Mouse (Mus musculus): Measurements from ENCODE around the gene Crygn.
"Not testable (repeated sequence)": the region's sequence is repeated elsewhere in the genome, so short reads cannot be mapped to it uniquely, and the experiment has no call there.

Gene Crygn

DNA sequence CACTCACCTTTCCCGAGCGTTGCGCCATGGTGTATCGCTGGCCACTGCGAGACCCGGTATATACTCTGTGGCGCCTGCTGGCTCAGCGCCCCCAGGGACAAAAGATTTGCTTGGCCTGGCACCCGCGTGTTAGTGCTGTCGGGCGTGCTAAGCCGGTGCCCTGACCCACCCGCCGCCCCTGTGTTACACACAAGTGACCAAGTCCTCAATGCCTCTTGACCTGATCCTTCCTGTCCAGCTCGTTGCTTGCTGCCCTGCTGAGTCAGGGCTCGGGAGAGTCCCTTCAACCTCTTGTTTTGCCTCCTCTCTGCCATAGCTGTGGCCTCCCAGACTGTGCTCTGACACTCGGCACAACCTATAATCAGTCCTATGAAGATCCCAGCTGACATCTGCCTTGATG is at the start of gene Crygn:
Crygn (minus strand) TSS at position 193 of the 400 bp plus-strand sequence.
- no peak for DNase-seq (ENCODE audit: low spot score in 2 of 2)

GRCm38 (mm10) chr5:24805222-24805621 is 47.4 kb upstream of the Crygn start:
- DNase-seq (ENCODE audit: low spot score in 2 of 2), result no peak

- DNase-seq (ENCODE audit: low spot score in 2 of 2), result no peak
Observed at GRCm38 (mm10) chr5:24804661-24805060, 46.9 kb upstream of the Crygn start.

GRCm38 (mm10) chr5:24801841-24802624 is 44.2 kb upstream of the Crygn start:
- no peak for DNase-seq (ENCODE audit: low spot score in 2 of 2)

GRCm38 (mm10) chr5:24800416-24800815 is 42.6 kb upstream of the Crygn start:
- no peak for DNase-seq (ENCODE audit: low spot score in 2 of 2)

DNA sequence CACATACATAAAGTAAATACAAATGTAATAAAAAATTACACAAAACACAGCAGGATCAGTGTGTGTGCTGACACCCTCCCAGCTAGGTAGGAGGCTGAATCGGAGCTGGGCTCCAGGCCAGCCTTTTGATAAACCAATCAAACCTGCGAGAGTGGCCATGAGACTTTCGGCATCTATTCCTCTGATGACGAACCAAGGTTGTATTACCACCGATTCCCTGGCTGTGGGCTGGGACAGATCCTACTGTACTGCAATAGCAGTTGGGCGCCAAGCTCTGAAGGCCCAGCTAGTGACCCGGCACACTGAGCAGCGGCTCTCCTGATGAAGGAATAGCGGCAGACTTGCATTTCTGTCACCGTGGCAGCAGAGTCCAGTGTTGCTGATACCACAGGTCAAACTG is 40.8 kb upstream of the Crygn start:
- DNase-seq (ENCODE audit: low spot score in 2 of 2), result no peak

GRCm38 (mm10) chr5:24797858-24798257 is 40.0 kb upstream of the Crygn start:
- DNase-seq (ENCODE audit: low spot score in 2 of 2), result no peak

DNA sequence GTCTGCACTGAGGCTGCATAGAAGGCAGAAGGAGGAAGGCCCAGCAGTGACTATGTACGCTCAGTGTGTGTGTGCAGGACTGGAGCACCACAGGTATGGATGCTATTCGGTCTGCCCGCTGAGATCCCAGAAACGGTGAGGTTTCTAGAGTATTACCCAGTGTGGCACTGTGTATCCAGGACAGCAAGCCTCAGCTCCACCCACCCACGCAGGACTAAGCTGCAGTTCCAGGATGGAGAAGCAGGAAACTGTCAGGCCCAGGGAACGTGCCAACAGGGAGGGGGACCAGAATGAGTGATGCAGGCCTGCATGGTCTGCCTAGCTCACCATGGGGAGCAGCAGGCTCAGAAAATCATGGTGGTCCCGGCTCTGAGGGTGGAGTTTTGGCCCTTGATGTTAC is 35.2 kb upstream of the Crygn start:
- no peak for DNase-seq (ENCODE audit: low spot score in 2 of 2)

DNA sequence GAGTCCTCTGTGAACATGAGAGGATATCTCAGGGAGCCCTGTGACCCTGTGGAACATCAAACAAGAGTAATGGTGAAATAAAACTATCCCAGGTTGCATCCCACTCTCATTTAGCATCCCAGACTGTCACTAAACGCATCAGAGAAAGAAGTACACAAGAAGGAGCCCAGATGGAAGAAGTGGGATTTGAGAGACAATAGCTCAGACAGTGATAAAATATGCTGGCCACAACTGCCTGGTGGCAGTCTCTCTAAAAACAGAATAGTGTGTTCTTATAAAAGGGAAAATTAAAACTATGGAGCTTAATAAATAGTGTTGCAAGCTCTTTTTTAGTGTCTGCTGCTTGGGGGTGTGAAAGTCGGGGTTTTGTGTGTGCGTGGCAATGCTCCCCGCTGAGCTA is 25.1 kb upstream of the Crygn start:
- DNase-seq (ENCODE audit: low spot score in 2 of 2), result no peak

DNA sequence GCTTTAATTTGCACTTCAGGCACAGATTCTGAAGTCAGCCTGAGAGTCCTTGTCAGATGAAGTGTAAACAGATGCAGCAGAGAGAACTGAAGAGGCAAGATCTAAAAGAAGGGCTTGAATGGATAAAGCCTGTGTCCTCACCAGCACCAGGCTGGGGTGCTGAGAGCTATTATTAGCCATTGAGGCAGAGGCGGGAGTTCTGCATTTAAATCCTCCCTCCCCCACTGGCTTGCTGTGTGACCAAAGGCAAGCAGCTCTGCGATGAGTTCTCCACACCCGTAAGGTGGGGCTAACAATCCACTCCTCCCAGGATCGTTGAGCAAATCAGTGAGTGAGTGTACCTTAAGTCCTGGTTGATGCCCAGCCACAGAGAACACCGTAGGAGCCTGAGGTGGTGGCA is 23.2 kb upstream of the Crygn start:
- DNase-seq (ENCODE audit: low spot score in 2 of 2), result no peak

DNA sequence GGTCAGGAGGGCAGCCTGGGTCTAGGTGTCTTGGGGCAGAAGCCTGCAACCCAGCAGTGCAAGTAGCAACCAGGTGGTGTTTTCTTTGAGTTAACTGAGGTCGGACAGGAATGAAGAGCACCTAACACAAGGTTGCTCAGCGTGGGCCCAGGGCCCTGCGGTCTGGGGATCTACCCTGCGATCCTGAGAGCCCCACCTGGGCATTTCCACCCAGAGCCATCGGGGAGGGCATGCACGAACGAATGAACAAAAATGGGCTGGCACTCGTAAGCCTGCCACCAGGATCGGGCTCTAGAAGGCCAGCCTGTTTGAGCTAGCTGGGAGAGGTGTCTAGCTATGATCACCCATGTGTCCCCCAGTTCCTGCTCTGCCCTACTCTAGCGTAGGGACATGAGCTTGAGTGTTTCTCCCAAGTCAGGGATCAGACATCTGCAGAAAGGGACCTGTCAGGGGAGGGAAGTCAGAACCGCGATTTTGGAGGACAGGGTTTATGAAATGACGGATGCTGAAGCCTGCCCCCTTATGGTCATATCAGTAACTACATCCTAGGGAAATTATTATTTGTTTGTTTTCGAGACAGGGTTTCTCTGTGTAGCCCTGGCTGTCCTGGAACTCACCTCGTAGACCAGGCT is 22.2 kb upstream of the Crygn start:
- DNase-seq (ENCODE audit: low spot score in 2 of 2), result peak in 1 of 2 experiments; percentile 22

- no peak for DNase-seq (ENCODE audit: low spot score in 2 of 2)
Observed at GRCm38 (mm10) chr5:24779321-24779720, 21.5 kb upstream of the Crygn start.

- DNase-seq (ENCODE audit: low spot score in 2 of 2), result no peak
Observed at GRCm38 (mm10) chr5:24778843-24779140, 21.0 kb upstream of the Crygn start.

DNA sequence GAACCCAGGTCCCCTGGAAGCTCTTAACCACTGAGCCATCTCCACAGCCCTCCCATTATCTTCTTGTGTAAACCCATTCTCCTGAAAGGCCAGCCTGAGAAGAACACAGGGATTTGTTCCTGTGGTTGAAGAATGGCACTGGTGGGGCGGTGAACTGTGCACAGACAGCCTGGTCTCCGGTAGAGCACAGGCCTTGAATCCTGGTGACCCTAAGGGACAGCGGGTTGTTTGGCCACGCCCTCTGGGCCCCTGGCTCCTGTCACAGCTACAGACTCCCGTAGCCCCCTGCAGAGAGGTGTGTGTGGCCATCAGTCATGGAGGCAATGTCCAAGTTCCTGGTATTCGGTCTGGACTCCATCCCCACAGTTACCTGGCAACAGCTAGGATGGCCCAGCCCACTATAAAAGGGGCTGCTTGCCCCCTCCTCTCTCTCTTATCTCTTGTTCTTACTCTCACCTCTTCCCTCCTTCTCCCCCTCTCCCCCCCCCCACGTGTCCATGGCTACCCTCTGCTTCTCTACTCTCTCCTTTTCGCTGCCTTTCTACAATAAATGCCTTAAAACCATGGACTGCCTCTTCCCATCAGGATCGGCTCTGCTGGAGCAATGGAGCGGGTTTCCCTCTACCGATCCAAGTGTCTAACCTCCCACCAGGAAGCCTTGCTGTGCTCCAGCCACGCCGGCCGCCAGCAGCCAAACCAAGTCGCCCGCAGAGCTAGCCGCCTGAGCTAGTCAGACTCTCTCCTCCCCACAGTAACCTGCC is 20.5 kb upstream of the Crygn start:
- DNase-seq (ENCODE audit: low spot score in 2 of 2), result no peak

DNA sequence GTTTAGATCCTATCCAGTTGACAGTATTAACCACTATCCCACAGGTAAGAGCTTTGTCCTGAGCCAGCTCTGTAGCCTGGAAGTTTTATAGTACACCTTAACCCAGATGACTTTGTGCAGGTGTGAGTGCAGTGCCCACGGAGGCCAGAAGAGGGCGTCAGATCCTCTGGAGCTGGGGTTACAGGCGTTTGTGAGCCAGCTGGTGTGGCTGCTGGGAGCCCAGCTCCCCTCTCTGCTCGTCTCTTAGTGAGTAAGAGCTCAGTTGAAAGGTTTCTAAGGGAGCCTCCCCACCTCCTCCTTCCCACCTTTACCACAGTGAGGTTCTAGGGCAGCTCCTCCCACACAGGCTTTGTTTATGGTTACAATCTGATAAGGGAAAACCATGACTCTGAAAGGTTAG is 18.9 kb upstream of the Crygn start:
- DNase-seq (ENCODE audit: low spot score in 2 of 2), result no peak

- DNase-seq (ENCODE audit: low spot score in 2 of 2), result not testable (repeated sequence)
Observed at GRCm38 (mm10) chr5:24774549-24774948, 16.7 kb upstream of the Crygn start.

DNA sequence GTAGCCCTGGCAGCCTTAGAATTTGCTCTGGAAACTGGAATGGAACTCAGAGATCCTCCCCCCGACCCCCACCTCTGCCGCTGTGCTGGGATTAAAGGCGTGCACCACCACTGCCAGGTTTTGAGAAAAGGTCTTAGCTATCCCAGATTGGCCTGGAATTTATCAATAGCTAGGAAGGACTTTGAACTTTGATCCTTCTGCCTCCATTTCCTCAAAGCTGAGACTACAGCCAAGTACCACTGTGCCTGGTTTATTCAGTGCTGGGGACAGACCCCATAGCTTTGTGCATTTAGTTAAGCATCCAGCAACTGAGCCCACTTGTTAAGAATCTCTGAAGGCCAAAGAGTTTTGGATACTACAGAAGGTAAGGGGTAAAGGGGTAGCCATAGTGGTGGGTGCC is 877 bp downstream of the Crygn start:
- DNase-seq (ENCODE audit: low spot score in 2 of 2), result no peak

- no peak for DNase-seq (ENCODE audit: low spot score in 2 of 2)
Observed at GRCm38 (mm10) chr5:24752175-24752498, 5.7 kb downstream of the Crygn start.

GRCm38 (mm10) chr5:24751305-24752174 is 6.3 kb downstream of the Crygn start:
- DNase-seq (ENCODE audit: low spot score in 2 of 2), result peak in 1 of 2 experiments; percentile 44

DNA sequence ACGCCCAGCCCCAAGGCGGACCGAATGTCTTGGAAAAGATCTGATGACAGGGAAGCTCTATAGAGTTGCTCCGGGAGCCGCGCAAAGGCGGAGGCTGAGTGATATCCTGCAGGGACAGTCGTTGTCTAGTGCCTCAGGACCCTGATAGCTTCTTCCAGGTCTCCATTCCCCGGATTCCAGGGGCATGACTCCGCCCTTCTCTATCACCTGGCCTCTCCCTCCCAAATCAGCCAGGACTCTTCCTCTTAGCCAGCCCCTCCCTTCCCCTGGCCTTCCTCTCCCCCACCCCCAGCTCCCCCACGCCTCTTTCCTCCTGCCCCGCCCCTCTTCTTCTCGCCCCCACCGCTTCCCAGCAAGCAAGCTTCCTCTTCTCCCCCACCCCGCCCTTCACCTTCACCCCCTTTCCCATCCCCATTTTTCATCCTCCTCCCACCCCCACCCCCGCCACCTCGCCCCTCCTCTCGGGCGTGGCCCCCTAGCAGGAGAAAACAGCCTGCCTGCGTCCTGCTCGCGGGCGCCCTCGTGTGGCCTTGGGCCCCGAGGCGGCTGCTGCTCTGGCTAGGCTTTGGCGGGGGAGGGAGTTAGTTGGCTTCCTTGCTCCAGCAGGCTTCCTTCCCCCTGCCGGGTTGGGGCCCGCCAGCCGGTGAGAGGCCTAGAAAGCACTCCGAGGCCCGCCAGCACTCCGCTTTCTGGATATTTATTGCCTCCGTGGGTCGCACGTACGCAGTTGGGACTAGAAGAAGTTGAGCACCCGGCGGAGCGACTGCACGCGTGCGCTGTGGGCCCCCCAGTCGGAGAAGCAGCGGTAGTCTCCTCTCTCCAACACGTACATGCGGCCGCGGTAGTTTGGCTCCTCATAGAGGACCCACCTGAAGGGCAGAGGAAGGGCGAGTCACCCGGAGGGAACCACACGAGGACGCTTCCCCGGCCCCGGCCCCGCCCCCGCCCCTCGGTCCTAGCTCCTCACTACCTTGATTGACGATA is 7.2 kb downstream of the Crygn start:
- DNase-seq (ENCODE audit: low spot score in 2 of 2), result peak; percentile 76 to 92

DNA sequence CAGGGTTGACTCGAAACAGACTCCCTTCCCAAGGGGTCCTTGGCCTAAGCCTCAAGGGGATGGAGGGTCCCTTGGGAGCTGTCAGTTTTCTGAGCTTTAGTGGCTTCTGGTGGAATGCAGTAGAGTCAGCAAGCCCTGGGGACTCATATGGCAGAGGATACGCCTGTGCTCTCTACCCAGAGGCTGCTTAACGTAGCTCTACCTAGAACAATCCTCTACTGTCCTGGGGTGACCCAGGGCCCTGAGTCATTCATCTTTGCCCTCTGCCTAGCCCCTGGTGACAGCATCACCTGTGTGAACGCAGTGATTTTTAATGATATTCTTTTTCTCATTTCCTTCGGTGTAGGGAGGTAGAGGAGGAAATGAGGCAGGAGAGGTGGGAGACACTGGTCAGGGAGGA is 8.1 kb downstream of the Crygn start:
- DNase-seq (ENCODE audit: low spot score in 2 of 2), result no peak

All from cerebellum, postnatal 4 days (tissue).